Mouse (Mus musculus) liver, adult 2 months (tissue): ENCODE data around the gene Gpr182.

ENCODE experiments used
- CTCF ChIP-seq: fragments of 200-500 bp; IDR thresholded peaks from 2 replicates; pipeline ENCODE4 v1.5.1; 2011; ENCODE audit warnings: low read depth, low read length, control low read depth
- POLR2A ChIP-seq: fragments of 200-500 bp; IDR thresholded peaks from 2 replicates; pipeline ENCODE4 v1.6.1; 2011; ENCODE audit warnings: low read length, control low read depth; ENCODE audit not compliant: insufficient read depth; ENCODE audit errors: extremely low read depth

GRCm38 (mm10) chr10:127704293-127704692, 47.2 kb downstream of the Gpr182 start:
- no peak for TF ChIP-seq CTCF
- no peak for TF ChIP-seq POLR2A
